Mouse (Mus musculus): ENCODE data around the gene Cd3eap. TPM values are rescaled to one million over a fixed set of nuclear protein-coding genes. Genes with fewer than 3 reads are reported as not detected.

Gene Cd3eap
- polyA plus RNA-seq, 1 experiment: 7.5 TPM

- H3K4me1 ChIP-seq (replicated peaks; ENCODE audit: control insufficient read depth, insufficient read depth, low read length): peaks cover 23% of the 10 kb centered on the region
- H3K27me3 ChIP-seq (ENCODE audit: control insufficient read depth, insufficient read depth, low read length): no peaks in the 10 kb centered on the region
- no peak overlapping the region for H3K27ac ChIP-seq (ENCODE audit: control insufficient read depth, insufficient read depth, low read length)
- DNase-seq: peak; percentile 70
- H3K36me3 ChIP-seq (ENCODE audit: control insufficient read depth, insufficient read depth, low read length): peaks cover 6% of the 10 kb centered on the region
- 14% methylated on average over 27 of the region's 27 CpGs for WGBS
- no peak for TF ChIP-seq CTCF (IDR thresholded peaks at IDR 0.05; ENCODE audit: borderline replicate concordance, control insufficient read depth, extremely low read depth, insufficient read depth, low read length, poor library complexity)
- TF ChIP-seq POLR2A (IDR thresholded peaks at IDR 0.05; ENCODE audit: control insufficient read depth, extremely low read depth, insufficient read depth, low read length, poor library complexity): no peak
- H3K4me3 ChIP-seq (ENCODE audit: control insufficient read depth, insufficient read depth, low read length): peak overlapping the region; percentile 17
Observed at GRCm38 (mm10) chr7:19399496-19400280, 40.4 kb upstream of the Cd3eap start.

- Histone ChIP-seq H3K36me3 (ENCODE audit: control insufficient read depth, insufficient read depth, low read length) (peaks cover 41% of the 10 kb centered on the region), H3K4me1 (replicated peaks; ENCODE audit: control insufficient read depth, insufficient read depth, low read length) (peaks cover 4% of the 10 kb centered on the region), H3K27me3 (ENCODE audit: control insufficient read depth, insufficient read depth, low read length) (no peaks in the 10 kb centered on the region), H3K27ac (ENCODE audit: control insufficient read depth, insufficient read depth, low read length) (no peak overlapping the region), H3K4me3 (ENCODE audit: control insufficient read depth, insufficient read depth, low read length) (no peak overlapping the region)
- 97% methylated on average over 8 of the region's 8 CpGs for WGBS
- DNase-seq: no peak
- TF ChIP-seq POLR2A (IDR thresholded peaks at IDR 0.05; ENCODE audit: control insufficient read depth, extremely low read depth, insufficient read depth, low read length, poor library complexity) (no peak), CTCF (IDR thresholded peaks at IDR 0.05; ENCODE audit: borderline replicate concordance, control insufficient read depth, extremely low read depth, insufficient read depth, low read length, poor library complexity) (no peak)
Observed at GRCm38 (mm10) chr7:19394484-19394883, 35.2 kb upstream of the Cd3eap start.

- peaks cover 60% of the 10 kb centered on the region for H3K36me3 ChIP-seq (ENCODE audit: control insufficient read depth, insufficient read depth, low read length)
- no peaks in the 10 kb centered on the region for H3K4me1 ChIP-seq (replicated peaks; ENCODE audit: control insufficient read depth, insufficient read depth, low read length)
- TF ChIP-seq POLR2A (IDR thresholded peaks at IDR 0.05; ENCODE audit: control insufficient read depth, extremely low read depth, insufficient read depth, low read length, poor library complexity): no peak
- H3K4me3 ChIP-seq (ENCODE audit: control insufficient read depth, insufficient read depth, low read length): no peak overlapping the region
- 96% methylated on average over 10 of the region's 10 CpGs for WGBS
- DNase-seq: no peak
- no peak overlapping the region for H3K27ac ChIP-seq (ENCODE audit: control insufficient read depth, insufficient read depth, low read length)
- H3K27me3 ChIP-seq (ENCODE audit: control insufficient read depth, insufficient read depth, low read length): no peaks in the 10 kb centered on the region
Observed at GRCm38 (mm10) chr7:19388699-19389413, 29.6 kb upstream of the Cd3eap start.

GRCm38 (mm10) chr7:19383708-19384107 lies 24.4 kb upstream of the Cd3eap start:
- TF ChIP-seq POLR2A (IDR thresholded peaks at IDR 0.05; ENCODE audit: control insufficient read depth, extremely low read depth, insufficient read depth, low read length, poor library complexity): no peak
- TF ChIP-seq CTCF (IDR thresholded peaks at IDR 0.05; ENCODE audit: borderline replicate concordance, control insufficient read depth, extremely low read depth, insufficient read depth, low read length, poor library complexity): no peak
- H3K4me1 ChIP-seq (replicated peaks; ENCODE audit: control insufficient read depth, insufficient read depth, low read length): peaks cover 7% of the 10 kb centered on the region; the same call in 1 of the 2 replicates
- no peaks in the 10 kb centered on the region for H3K27me3 ChIP-seq (ENCODE audit: control insufficient read depth, insufficient read depth, low read length)
- peaks cover 29% of the 10 kb centered on the region for H3K36me3 ChIP-seq (ENCODE audit: control insufficient read depth, insufficient read depth, low read length)
- no peak overlapping the region for H3K27ac ChIP-seq (ENCODE audit: control insufficient read depth, insufficient read depth, low read length)
- DNase-seq: no peak
- 98% methylated on average over 9 of the region's 9 CpGs for WGBS
- H3K4me3 ChIP-seq (ENCODE audit: control insufficient read depth, insufficient read depth, low read length): no peak overlapping the region

GRCm38 (mm10) chr7:19382166-19382541 lies 22.9 kb upstream of the Cd3eap start:
- no peaks in the 10 kb centered on the region for H3K27me3 ChIP-seq (ENCODE audit: control insufficient read depth, insufficient read depth, low read length)
- H3K4me1 ChIP-seq (replicated peaks; ENCODE audit: control insufficient read depth, insufficient read depth, low read length): peaks cover 7% of the 10 kb centered on the region; the same call in 1 of the 2 replicates
- peak overlapping the region; percentile 79 for H3K4me3 ChIP-seq (ENCODE audit: control insufficient read depth, insufficient read depth, low read length)
- peaks cover 18% of the 10 kb centered on the region for H3K36me3 ChIP-seq (ENCODE audit: control insufficient read depth, insufficient read depth, low read length)
- H3K27ac ChIP-seq (ENCODE audit: control insufficient read depth, insufficient read depth, low read length): no peak overlapping the region
- WGBS: under 1% methylated on average over 37 of the region's 37 CpGs
- DNase-seq: peak; percentile 50
- TF ChIP-seq POLR2A (IDR thresholded peaks at IDR 0.05; ENCODE audit: control insufficient read depth, extremely low read depth, insufficient read depth, low read length, poor library complexity) (no peak), CTCF (IDR thresholded peaks at IDR 0.05; ENCODE audit: borderline replicate concordance, control insufficient read depth, extremely low read depth, insufficient read depth, low read length, poor library complexity) (no peak)

GRCm38 (mm10) chr7:19381377-19382165 lies 22.3 kb upstream of the Cd3eap start, which contains the start of gene Ercc2:
Gene Ercc2 (plus strand): TSS chr7:19382010.
- peaks cover 7% of the 10 kb centered on the region; the same call in 1 of the 2 replicates for H3K4me1 ChIP-seq (replicated peaks; ENCODE audit: control insufficient read depth, insufficient read depth, low read length)
- no peaks in the 10 kb centered on the region for H3K27me3 ChIP-seq (ENCODE audit: control insufficient read depth, insufficient read depth, low read length)
- H3K4me3 ChIP-seq (ENCODE audit: control insufficient read depth, insufficient read depth, low read length): peak within 1 kb of the TSS; percentile 79
- WGBS: 7% methylated on average over 47 of the region's 48 CpGs
- no peak within 1 kb of the TSS for H3K27ac ChIP-seq (ENCODE audit: control insufficient read depth, insufficient read depth, low read length)
- H3K36me3 ChIP-seq (ENCODE audit: control insufficient read depth, insufficient read depth, low read length): peaks cover 12% of the 10 kb centered on the region
- TF ChIP-seq POLR2A (IDR thresholded peaks at IDR 0.05; ENCODE audit: control insufficient read depth, extremely low read depth, insufficient read depth, low read length, poor library complexity): no peak
- TF ChIP-seq CTCF (IDR thresholded peaks at IDR 0.05; ENCODE audit: borderline replicate concordance, control insufficient read depth, extremely low read depth, insufficient read depth, low read length, poor library complexity): no peak
- DNase-seq: peak; percentile 99
